Mouse (Mus musculus) CH12.LX (cell line): ENCODE data around the gene Ndst2.

ENCODE experiments used
- BHLHE40 ChIP-seq: IDR thresholded peaks from 2 replicates; pipeline ENCODE4 v1.6.1; 2011; ENCODE audit warnings: mild to moderate bottlenecking, low read depth, low read length, improper control_type of control experiment
- CHD1 ChIP-seq: IDR thresholded peaks from 2 replicates; pipeline ENCODE4 v1.6.1; 2012; ENCODE audit warnings: low read depth, low read length, improper control_type of control experiment, inconsistent platforms
- CTCF ChIP-seq, 2 experiments: IDR thresholded peaks in 1 of 2; conservative IDR thresholded peaks in 1 of 2; 2 replicates each; pipeline ENCODE4 v1.5.1; 2011 to 2012; ENCODE audit warnings: low read depth in 2 of 2, low read length in 2 of 2, improper control_type of control experiment in 1 of 2, inconsistent platforms in 1 of 2, mild to moderate bottlenecking in 1 of 2, moderate library complexity in 1 of 2
- HCFC1 ChIP-seq: IDR thresholded peaks from 2 replicates; pipeline ENCODE4 v1.6.1; 2012; ENCODE audit warnings: low read depth, mild to moderate bottlenecking, inconsistent platforms, low read length, improper control_type of control experiment
- JUN ChIP-seq: IDR thresholded peaks from 2 replicates; pipeline ENCODE4 v1.6.1; 2011; ENCODE audit warnings: low read depth, mild to moderate bottlenecking, low read length, improper control_type of control experiment, moderate library complexity; ENCODE audit not compliant: insufficient read depth
- MAX ChIP-seq: IDR thresholded peaks from 2 replicates; pipeline ENCODE4 v1.6.1; 2011; ENCODE audit warnings: low read length, improper control_type of control experiment
- MYC ChIP-seq: IDR thresholded peaks from 2 replicates; pipeline ENCODE4 v1.6.1; 2011; ENCODE audit warnings: low read depth, mild to moderate bottlenecking, improper control_type of control experiment, low read length
- NELFE ChIP-seq: IDR thresholded peaks from 2 replicates; pipeline ENCODE4 v1.6.1; 2011; ENCODE audit warnings: low read depth, low read length, improper control_type of control experiment
- POLR2A ChIP-seq: IDR thresholded peaks from 2 replicates; pipeline ENCODE4 v1.6.1; 2011; ENCODE audit warnings: low read depth, mild to moderate bottlenecking, improper control_type of control experiment, low read length
- POLR2AphosphoS2 ChIP-seq: IDR thresholded peaks from 2 replicates; pipeline ENCODE4 v1.6.1; 2011; ENCODE audit warnings: low read depth, low read length, improper control_type of control experiment
- SMC3 ChIP-seq: IDR thresholded peaks from 2 replicates; pipeline ENCODE4 v1.6.1; 2011; ENCODE audit warnings: low read depth, low read length, improper control_type of control experiment
- USF1 ChIP-seq: IDR thresholded peaks from 2 replicates; pipeline ENCODE4 v1.6.1; 2014; ENCODE audit warnings: low read depth, mild to moderate bottlenecking, inconsistent platforms, low read length, improper control_type of control experiment
- ZC3H11A ChIP-seq: IDR thresholded peaks from 2 replicates; pipeline ENCODE4 v1.6.1; 2012; ENCODE audit warnings: low read depth, mild to moderate bottlenecking, inconsistent platforms, low read length, improper control_type of control experiment

DNA sequence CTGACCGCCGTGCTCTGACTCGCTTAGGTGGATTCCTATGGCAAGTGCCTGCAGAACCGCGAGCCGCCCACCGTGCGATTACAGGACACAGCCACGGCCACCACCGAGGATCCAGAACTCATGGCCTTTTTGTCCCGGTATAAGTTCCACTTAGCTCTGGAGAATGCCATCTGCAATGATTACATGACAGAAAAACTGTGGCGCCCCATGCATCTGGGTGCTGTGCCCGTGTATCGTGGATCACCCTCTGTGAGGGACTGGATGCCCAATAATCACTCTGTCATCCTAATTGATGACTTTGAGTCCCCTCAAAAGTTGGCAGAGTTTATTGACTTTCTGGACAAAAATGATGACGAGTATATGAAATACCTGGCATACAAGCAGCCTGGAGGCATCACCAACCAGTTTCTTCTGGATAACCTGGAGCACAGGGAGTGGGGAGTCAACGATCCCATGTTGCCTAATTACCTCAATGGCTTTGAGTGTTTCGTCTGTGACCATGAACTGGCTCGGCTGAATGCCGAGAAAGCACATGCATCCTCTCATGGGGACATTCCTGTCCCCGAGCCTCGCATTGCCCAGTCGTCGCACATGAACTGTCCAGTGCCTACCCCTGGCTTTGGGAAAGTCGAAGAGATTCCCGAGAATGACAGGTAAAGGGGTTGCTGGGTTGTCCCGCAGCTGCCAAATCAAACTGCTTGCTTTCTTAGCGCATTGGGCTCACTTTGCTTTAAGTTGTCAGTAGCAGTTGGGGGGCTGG is 38.4 kb downstream of the Ndst2 start:
- TF ChIP-seq ZC3H11A (no peak), POLR2A (no peak), MAX (no peak), USF1 (no peak), MYC (no peak), CTCF (conservative IDR thresholded peaks at IDR 0.05 in 1 of 2, IDR thresholded peaks at IDR 0.05 in 1 of 2; ENCODE audit: low read depth in 2 of 2, low read length in 2 of 2) (no peak), CHD1 (no peak), SMC3 (no peak), JUN (no peak), NELFE (no peak; the same call in 1 of the 2 replicates), BHLHE40 (no peak), POLR2AphosphoS2 (no peak), HCFC1 (no peak)
